Mouse (Mus musculus): ENCODE measurements around the gene Ccl22.

GRCm38 (mm10) chr8:94794368-94794767 is 49.0 kb downstream of the Ccl22 start:
- TF ChIP-seq POLR2AphosphoS2 (IDR thresholded peaks at IDR 0.05; ENCODE audit: low read length), result no peak
- no peak for TF ChIP-seq USF1 (IDR thresholded peaks at IDR 0.05; ENCODE audit: low read depth, low read length)

Data from MEL (cell line).